ENCODE assay signal across 9 mouse cellular contexts in genomic region chr5:35687098-35687497, GRCm38 (mm10). TPM values are rescaled to one million over a fixed set of nuclear protein-coding genes. Genes with fewer than 3 reads are reported as not detected.
A peak's percentile ranks its signal among the peaks of the same experiment; 100 is the strongest.
DNase-seq lines count a peak whose midpoint lies in the region; ATAC-seq lines count a peak whose summit lies in the region.
"Had no signal": no experiment of that assay in that cellular context is flagged by ENCODE, and none has a peak within 500 bp of the region (broad histone marks: within the 10 kb centered on the region; RNA-seq: fewer than 3 reads in every experiment).

No protein-coding gene starts in this region.

- WGBS in heart, embryonic 13.5 days: 28% methylated on average over 5 of the region's 5 CpGs
- WGBS in lung, embryonic 16.5 days: 33% methylated on average over 5 of the region's 5 CpGs
- WGBS in embryonic facial prominence, embryonic 11.5 days: 39% methylated on average over 5 of the region's 5 CpGs
- 70% methylated on average over 5 of the region's 5 CpGs for WGBS in midbrain, embryonic 13.5 days

- peaks cover 22% of the 10 kb centered on the region for H3K27me3 ChIP-seq in heart, embryonic 13.5 days (replicated peaks)
- H3K27me3 ChIP-seq in lung, embryonic 16.5 days (ENCODE audit: control insufficient read depth, insufficient read depth, low read depth, low read length): no peaks in the 10 kb centered on the region
- H3K27me3 ChIP-seq in embryonic facial prominence, embryonic 11.5 days (ENCODE audit: control insufficient read depth, insufficient read depth, low read length): no peaks in the 10 kb centered on the region
- no peaks in the 10 kb centered on the region for H3K27me3 ChIP-seq in midbrain, embryonic 13.5 days

- H3K36me3 ChIP-seq in heart, embryonic 13.5 days: no peaks in the 10 kb centered on the region
- H3K36me3 ChIP-seq in lung, embryonic 16.5 days (ENCODE audit: control insufficient read depth, insufficient read depth, low read length): no peaks in the 10 kb centered on the region
- H3K36me3 ChIP-seq in embryonic facial prominence, embryonic 11.5 days (replicated peaks; ENCODE audit: control insufficient read depth, insufficient read depth, low read depth, low read length): no peaks in the 10 kb centered on the region
- no peaks in the 10 kb centered on the region for H3K36me3 ChIP-seq in midbrain, embryonic 13.5 days

- H3K9me3 ChIP-seq in heart, embryonic 13.5 days: no peaks in the 10 kb centered on the region
- no peaks in the 10 kb centered on the region for H3K9me3 ChIP-seq in lung, embryonic 16.5 days (ENCODE audit: control insufficient read depth, low read length)
- H3K9me3 ChIP-seq in embryonic facial prominence, embryonic 11.5 days (replicated peaks; ENCODE audit: control insufficient read depth, low read length): no peaks in the 10 kb centered on the region
- H3K9me3 ChIP-seq in midbrain, embryonic 13.5 days: no peaks in the 10 kb centered on the region

- peak overlapping the region; percentile 66 for H3K27ac ChIP-seq in heart, embryonic 13.5 days (replicated peaks)
- H3K27ac ChIP-seq in lung, embryonic 16.5 days (ENCODE audit: low read length): no peak overlapping the region
- H3K27ac ChIP-seq in embryonic facial prominence, embryonic 11.5 days (replicated peaks; ENCODE audit: low read depth, low read length): no peak overlapping the region
- H3K27ac ChIP-seq in midbrain, embryonic 13.5 days: no peak overlapping the region

- H3K9ac ChIP-seq in heart, embryonic 13.5 days: peak overlapping the region; percentile 62
- no peak overlapping the region for H3K9ac ChIP-seq in lung, embryonic 16.5 days (ENCODE audit: low read length)
- peak overlapping the region; percentile 9; the same call in 1 of the 2 replicates for H3K9ac ChIP-seq in embryonic facial prominence, embryonic 11.5 days (replicated peaks; ENCODE audit: low read length)
- no peak overlapping the region for H3K9ac ChIP-seq in midbrain, embryonic 13.5 days (replicated peaks)

- no peak overlapping the region for H3K4me2 ChIP-seq in heart, embryonic 13.5 days
- H3K4me2 ChIP-seq in lung, embryonic 16.5 days (ENCODE audit: low read depth, low read length): no peak overlapping the region
- H3K4me2 ChIP-seq in embryonic facial prominence, embryonic 11.5 days (ENCODE audit: low read depth, low read length): no peak overlapping the region
- H3K4me2 ChIP-seq in midbrain, embryonic 13.5 days (replicated peaks): no peak overlapping the region

- no peak overlapping the region for H3K4me3 ChIP-seq in heart, embryonic 13.5 days
- no peak overlapping the region for H3K4me3 ChIP-seq in lung, embryonic 16.5 days (ENCODE audit: low read length)
- H3K4me3 ChIP-seq in embryonic facial prominence, embryonic 11.5 days (ENCODE audit: low read depth, low read length): no peak overlapping the region
- no peak overlapping the region for H3K4me3 ChIP-seq in midbrain, embryonic 13.5 days (replicated peaks)

- DNase-seq in heart, adult 11 months: no peak
- no peak for DNase-seq in lung, postnatal 36 days
- peak; percentile 22 for DNase-seq in embryonic facial prominence, embryonic 11.5 days (ENCODE audit: low spot score)
- DNase-seq in lung, postnatal 4 days: peak; percentile 16 to 64
- DNase-seq in adrenal gland, postnatal 14 days: no peak
- DNase-seq: adrenal gland, postnatal 25 days had no signal

- H3K4me1 ChIP-seq in heart, embryonic 13.5 days: peaks cover 72% of the 10 kb centered on the region
- H3K4me1 ChIP-seq in lung, embryonic 16.5 days (replicated peaks; ENCODE audit: control insufficient read depth, insufficient read depth, low read length): peaks cover 34% of the 10 kb centered on the region
- no peaks in the 10 kb centered on the region; the same call in 1 of the 2 replicates for H3K4me1 ChIP-seq in embryonic facial prominence, embryonic 11.5 days (ENCODE audit: control insufficient read depth, insufficient read depth, low read length)
- H3K4me1 ChIP-seq in midbrain, embryonic 13.5 days (replicated peaks): no peaks in the 10 kb centered on the region

- ATAC-seq in heart, embryonic 13.5 days (ENCODE audit: extremely low read depth, insufficient number of reproducible peaks, low FRiP score, low TSS enrichment): peak; percentile 64; the same call in 1 of the 2 replicates
- peak; percentile 40; the same call in 1 of the 2 replicates for ATAC-seq in lung, embryonic 16.5 days (ENCODE audit: low read depth)
- no peak; the same call in 1 of the 2 replicates for ATAC-seq in embryonic facial prominence, embryonic 11.5 days (replicated peaks; ENCODE audit: insufficient number of reproducible peaks, low FRiP score, low TSS enrichment, low read depth)
- no peak for ATAC-seq in midbrain, embryonic 13.5 days

RNA-seq across cellular contexts. Expression of gene Htra3, which starts 7.5 kb away (rescaled TPM):
- polyA plus RNA-seq in heart, embryonic 13.5 days (2015; fragmentation: Nextera tagmentation; extraction: Ambion mirVana): 6.3 and 7.2 TPM in 2 replicates
- polyA plus RNA-seq in lung, embryonic 16.5 days (2015; fragmentation: Nextera tagmentation; extraction: Ambion mirVana): 36.9 and 37.9 TPM in 2 replicates
- 3.6 and 4.4 TPM in 2 replicates for polyA plus RNA-seq in embryonic facial prominence, embryonic 11.5 days (2014; fragmentation: Nextera tagmentation; extraction: Ambion mirVana)
- 9.3 and 10.4 TPM in 2 replicates for polyA plus RNA-seq in midbrain, embryonic 13.5 days (2015; fragmentation: Nextera tagmentation; extraction: Ambion mirVana)
- 49.7 TPM in 2 replicates for total RNA-seq in adrenal gland, postnatal 14 days (2021)

RNA-seq across cellular contexts. Expression of gene Sh3tc1, which starts 52.7 kb away (rescaled TPM):
- polyA plus RNA-seq in heart, embryonic 13.5 days (2015; fragmentation: Nextera tagmentation; extraction: Ambion mirVana): 9.2 and 9.7 TPM in 2 replicates
- polyA plus RNA-seq in lung, embryonic 16.5 days (2015; fragmentation: Nextera tagmentation; extraction: Ambion mirVana): 15.3 and 16.8 TPM in 2 replicates
- 2.9 TPM in 2 replicates for polyA plus RNA-seq in embryonic facial prominence, embryonic 11.5 days (2014; fragmentation: Nextera tagmentation; extraction: Ambion mirVana)
- polyA plus RNA-seq in midbrain, embryonic 13.5 days (2015; fragmentation: Nextera tagmentation; extraction: Ambion mirVana): 2.7 and 3.8 TPM in 2 replicates
- 14.9 and 15.0 TPM in 2 replicates for total RNA-seq in adrenal gland, postnatal 14 days (2021)

Comparison
In these comparisons a context has a peak if more than half of its experiments do, and no peak if none do; other contexts are left out.
1. DNase-seq: peak in embryonic facial prominence, embryonic 11.5 days (single experiment) and lung, postnatal 4 days (2 of 2); none in heart, adult 11 months (single experiment), lung, postnatal 36 days (single experiment) and adrenal gland, postnatal 14 days (single experiment).
2. ATAC-seq: peak in heart, embryonic 13.5 days (single experiment) and lung, embryonic 16.5 days (single experiment); none in embryonic facial prominence, embryonic 11.5 days (single experiment) and midbrain, embryonic 13.5 days (single experiment).
3. H3K9ac ChIP-seq: peak in heart, embryonic 13.5 days (single experiment) and embryonic facial prominence, embryonic 11.5 days (single experiment); none in lung, embryonic 16.5 days (single experiment) and midbrain, embryonic 13.5 days (single experiment).